Comparison of ENCODE assay signal across 29 mouse cellular contexts in genomic region chr3:83859595-83859994, GRCm38 (mm10). TPM values are rescaled to one million over a fixed set of nuclear protein-coding genes. Genes with fewer than 3 reads are reported as not detected.
DNase-seq lines count a peak whose midpoint lies in the region; ATAC-seq and TF ChIP-seq lines count a peak whose summit lies in the region.
"Had no signal": no experiment of that assay in that cellular context is flagged by ENCODE, and none has a peak within 500 bp of the region (broad histone marks: within the 10 kb centered on the region; RNA-seq: fewer than 3 reads in every experiment).

No protein-coding gene starts in this region.

- H3K4me1 ChIP-seq in liver, adult 2 months (ENCODE audit: control insufficient read depth, insufficient read depth, low read length) = peaks cover 16% of the 10 kb centered on the region
- peaks cover 1% of the 10 kb centered on the region; the same call in 1 of the 2 replicates for H3K4me1 ChIP-seq in bone marrow, adult 2 months (ENCODE audit: control insufficient read depth, insufficient read depth, low read length)
- no peaks in the 10 kb centered on the region for H3K4me1 ChIP-seq in forebrain, embryonic 15.5 days
- H3K4me1 ChIP-seq: hindbrain, embryonic 15.5 days; midbrain, embryonic 10.5 days; midbrain, embryonic 15.5 days; stomach, embryonic 15.5 days had no signal

- no peaks in the 10 kb centered on the region for H3K9me3 ChIP-seq in forebrain, embryonic 15.5 days
- H3K9me3 ChIP-seq: heart, embryonic 12.5 days; hindbrain, embryonic 15.5 days; limb, embryonic 10.5 days; limb, embryonic 15.5 days; midbrain, embryonic 10.5 days; midbrain, embryonic 15.5 days; stomach, embryonic 15.5 days had no signal

- WGBS in liver, adult 2 months = 40% methylated on average over 7 of the region's 7 CpGs
- 54% methylated on average over 7 of the region's 7 CpGs for WGBS in bone marrow, adult 2 months
- 91% methylated on average over 7 of the region's 7 CpGs for WGBS in forebrain, embryonic 15.5 days

- H3K4me2 ChIP-seq in forebrain, embryonic 15.5 days (replicated peaks) = no peak overlapping the region
- H3K4me2 ChIP-seq: heart, embryonic 12.5 days; hindbrain, embryonic 15.5 days; limb, embryonic 15.5 days; lung, embryonic 14.5 days; midbrain, embryonic 15.5 days; stomach, embryonic 15.5 days had no signal

- H3K9ac ChIP-seq in liver, adult 2 months (ENCODE audit: low read depth, low read length) = no peak overlapping the region
- H3K9ac ChIP-seq in forebrain, embryonic 15.5 days (replicated peaks) = no peak overlapping the region
- H3K9ac ChIP-seq: heart, embryonic 12.5 days; hindbrain, embryonic 15.5 days; limb, embryonic 15.5 days; lung, embryonic 14.5 days; midbrain, embryonic 15.5 days; stomach, embryonic 15.5 days had no signal

- peak; percentile 92 for DNase-seq in liver, adult 2 months (ENCODE audit: extremely low read depth, low read depth, low spot score)
- no peak for DNase-seq in liver
- DNase-seq in NIH3T3 (ENCODE audit: low read depth) = peak; percentile 61
- DNase-seq in thymus, postnatal 25 days = no peak
- DNase-seq in urinary bladder, postnatal 36 days (ENCODE audit: low spot score in 2 of 2) = no peak
- DNase-seq: adrenal gland, adult 8-10 months; cerebellum, adult 2 months; cerebellum, postnatal 14 days; gastrocnemius, postnatal 25 days; heart, adult 2 months; heart, postnatal 4 days; kidney, adult 11 months; kidney, postnatal 14 days; layer of hippocampus, adult 9-11 months; lung, embryonic 14.5 days; right cerebral cortex, postnatal 25 days had no signal

- H3K4me3 ChIP-seq in liver, adult 2 months (ENCODE audit: insufficient read depth, low read depth, low read length) = no peak overlapping the region
- no peak overlapping the region for H3K4me3 ChIP-seq in bone marrow, adult 2 months (replicated peaks; ENCODE audit: control insufficient read depth, low read depth, low read length)
- no peak overlapping the region for H3K4me3 ChIP-seq in forebrain, embryonic 15.5 days
- H3K4me3 ChIP-seq: heart, adult 2 months; heart, embryonic 12.5 days; hindbrain, embryonic 15.5 days; limb, embryonic 10.5 days; limb, embryonic 15.5 days; midbrain, embryonic 10.5 days; midbrain, embryonic 15.5 days; stomach, embryonic 15.5 days had no signal

- H3K79me2 ChIP-seq in liver, adult 2 months (ENCODE audit: control insufficient read depth, insufficient read depth, low read length) = no peaks in the 10 kb centered on the region

- no peaks in the 10 kb centered on the region for H3K36me3 ChIP-seq in liver, adult 2 months (ENCODE audit: control insufficient read depth, insufficient read depth, low read length)
- no peaks in the 10 kb centered on the region for H3K36me3 ChIP-seq in forebrain, embryonic 15.5 days
- H3K36me3 ChIP-seq: heart, embryonic 12.5 days; hindbrain, embryonic 15.5 days; limb, embryonic 10.5 days; limb, embryonic 15.5 days; midbrain, embryonic 10.5 days; midbrain, embryonic 15.5 days; stomach, embryonic 15.5 days had no signal

- TF ChIP-seq POLR2A in liver, adult 2 months (IDR thresholded peaks at IDR 0.05; ENCODE audit: extremely low read depth, insufficient read depth, low read length) = no peak
- TF ChIP-seq POLR2A in bone marrow, adult 2 months (IDR thresholded peaks at IDR 0.05; ENCODE audit: borderline replicate concordance, control insufficient read depth, low read depth, low read length) = no peak

- peak; percentile 21 for ATAC-seq in granulocyte monocyte progenitor cell, adult 5-6 weeks (replicated peaks; ENCODE audit: poor library complexity, severe bottlenecking)
- no peak for ATAC-seq in forebrain, embryonic 15.5 days (replicated peaks)
- ATAC-seq: inflammation-experienced regulatory T-cells, adult 6 months; midbrain, embryonic 15.5 days had no signal

- TF ChIP-seq CTCF in liver, adult 2 months (IDR thresholded peaks at IDR 0.05; ENCODE audit: low read depth, low read length) = no peak
- TF ChIP-seq CTCF in bone marrow, adult 2 months (IDR thresholded peaks at IDR 0.05; ENCODE audit: control insufficient read depth, insufficient read depth, low read length) = no peak

- H3K27me3 ChIP-seq in liver, adult 2 months (ENCODE audit: control insufficient read depth, insufficient read depth, low read length) = no peaks in the 10 kb centered on the region
- no peaks in the 10 kb centered on the region for H3K27me3 ChIP-seq in forebrain, embryonic 15.5 days
- H3K27me3 ChIP-seq: heart, embryonic 12.5 days; hindbrain, embryonic 15.5 days; limb, embryonic 15.5 days; midbrain, embryonic 15.5 days; stomach, embryonic 15.5 days had no signal

- no peak overlapping the region for H3K27ac ChIP-seq in liver, adult 2 months (replicated peaks; ENCODE audit: insufficient read depth, low read depth, low read length)
- peak overlapping the region; percentile 83 for H3K27ac ChIP-seq in bone marrow, adult 2 months (ENCODE audit: control insufficient read depth, insufficient read depth, low read depth, low read length, poor library complexity)
- no peak overlapping the region for H3K27ac ChIP-seq in forebrain, embryonic 15.5 days (replicated peaks)
- H3K27ac ChIP-seq: heart, adult 2 months; hindbrain, embryonic 15.5 days; limb, embryonic 10.5 days; limb, embryonic 15.5 days; macrophage; midbrain, embryonic 10.5 days; midbrain, embryonic 15.5 days; stomach, embryonic 15.5 days had no signal

RNA-seq across cellular contexts. Expression of gene Tlr2, which starts 18.0 kb away (rescaled TPM):
- total RNA-seq in liver, adult 2 months (2014; rRNA removed) = 2.0 and 2.4 TPM in 2 replicates
- polyA plus RNA-seq in liver, adult 2 months (2012; rRNA removed) = 0.56 and 1.1 TPM in 2 replicates
- polyA plus RNA-seq in bone marrow, adult 2 months (2011; ENCODE audit: insufficient read depth, insufficient read length, low replicate concordance, missing spikeins) = 1.9 and 4.6 TPM in 2 replicates
- total RNA-seq in granulocyte monocyte progenitor cell, adult 5-6 weeks (2014; fragmentation: Nextera tagmentation) = 11.2 and 13.4 TPM in 2 replicates
- total RNA-seq in granulocyte monocyte progenitor cell, adult 5-6 weeks (2017) = 7.8 and 14.1 TPM in 2 replicates
- polyA plus RNA-seq in forebrain, embryonic 15.5 days (2015; fragmentation: Nextera tagmentation; extraction: Ambion mirVana) = 0.95 and 0.99 TPM in 2 replicates
- total RNA-seq: MEL had no signal

Comparison
In these comparisons a context has a peak if more than half of its experiments do, and no peak if none do; other contexts are left out.
1. DNase-seq: peak in liver, adult 2 months (single experiment) and NIH3T3 (single experiment); none in liver (single experiment), thymus, postnatal 25 days (single experiment) and urinary bladder, postnatal 36 days (0 of 2).